Mouse (Mus musculus): ENCODE results near the gene Trabd. TPM values are rescaled to one million over a fixed set of nuclear protein-coding genes. Genes with fewer than 3 reads are reported as not detected.

Trabd gene
- 10 to 100 TPM; 41.7 to 43.4 TPM for total RNA-seq (2021)
- long read RNA-seq, experiment 1, transcript Trabd-201 (10 exons, 2,439 nt) = major isoform, 70 of 106 reads
- long read RNA-seq, experiment 1, transcript Trabd-203 (10 exons, 1,941 nt) = minor isoform, 5 of 106 reads
- long read RNA-seq, experiment 1, transcript Trabd-205 (10 exons, 2,396 nt) = minor isoform, 11 of 106 reads
- long read RNA-seq, experiment 1, partial matches to known transcripts = 10 of 106 reads
- long read RNA-seq, experiment 1, other reads (novel, unspliced or antisense) = 9 of 106 reads
- long read RNA-seq, experiment 2, transcript Trabd-201 (10 exons, 2,439 nt) = major isoform, 24 of 34 reads
- long read RNA-seq, experiment 2, partial matches to known transcripts = 2 of 34 reads
- long read RNA-seq, experiment 2, other reads (novel, unspliced or antisense) = 7 of 34 reads

DNA sequence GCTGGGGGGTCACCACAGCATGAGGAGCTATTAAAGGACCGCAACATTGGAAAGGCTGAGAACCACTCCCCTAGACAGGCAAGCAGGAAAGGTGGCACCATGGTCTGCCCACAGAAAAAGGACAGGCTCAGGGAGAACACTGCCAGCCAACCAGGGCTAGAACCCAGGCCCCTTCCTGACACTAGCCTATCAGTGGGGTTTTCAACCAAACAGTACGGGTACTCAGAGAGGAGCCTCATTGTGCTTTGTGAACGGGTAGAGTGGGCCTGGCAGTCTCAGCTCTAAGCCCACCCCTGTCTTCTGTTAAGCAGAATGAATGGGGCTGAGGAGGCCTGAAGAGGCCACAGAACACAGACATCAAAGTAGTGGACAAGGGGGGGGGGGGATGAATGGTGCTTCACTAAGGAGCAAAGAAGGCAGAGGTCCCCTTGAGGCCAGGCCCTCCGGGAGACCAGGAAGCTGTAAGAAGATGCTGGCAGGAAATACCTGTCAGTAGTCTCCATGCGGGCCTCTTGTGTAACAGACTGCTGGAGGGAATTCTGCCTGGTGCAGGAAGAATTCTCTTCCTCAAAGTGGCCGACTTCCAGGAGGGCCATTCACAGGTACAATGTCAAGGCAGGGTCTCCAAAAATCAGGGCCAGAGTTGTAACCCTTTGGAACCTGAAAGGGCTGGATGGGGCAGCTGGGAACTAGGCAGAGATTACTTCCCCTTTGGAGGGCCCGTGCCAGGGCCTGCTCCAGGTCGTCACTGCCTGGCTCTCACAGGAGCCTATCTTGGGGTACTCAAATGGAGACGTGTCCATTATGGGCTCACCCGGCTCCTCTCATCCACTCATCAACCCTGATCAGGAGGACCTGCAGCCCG lies at the start of gene Trabd:
Trabd (plus strand) TSS at position 512 of the 865 bp plus-strand sequence.
- peak in 1 of 2 experiments; percentile 17 for DNase-seq

GRCm38 (mm10) chr15:89044381-89044780 lies 30.5 kb upstream of the Trabd start:
- DNase-seq = no peak

- DNase-seq = no peak
These were observed 28.6 kb upstream of the Trabd start for GRCm38 (mm10) chr15:89046356-89046755.

GRCm38 (mm10) chr15:89054666-89055065 lies 20.3 kb upstream of the Trabd start:
- no peak for DNase-seq

DNA sequence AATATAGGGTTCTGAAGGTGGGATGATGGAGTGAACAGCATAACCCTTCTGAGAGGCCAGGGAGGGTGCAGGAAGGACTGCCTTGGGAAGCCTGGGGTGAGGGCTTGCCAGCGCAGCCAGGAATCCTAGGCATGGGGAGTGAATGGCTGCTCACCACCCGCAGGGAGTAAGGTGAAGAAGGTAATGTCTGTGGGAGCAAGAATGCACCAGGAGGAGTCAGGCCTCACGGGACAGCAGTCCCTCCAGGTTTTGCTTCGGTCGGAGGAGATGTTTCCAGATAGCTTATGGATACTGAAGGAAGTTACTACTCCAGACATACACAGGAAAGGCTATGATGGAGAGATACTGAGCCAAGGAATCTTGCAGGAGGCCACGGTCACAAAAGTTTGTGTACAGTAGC lies 16.2 kb upstream of the Trabd start:
- DNase-seq = no peak

DNA sequence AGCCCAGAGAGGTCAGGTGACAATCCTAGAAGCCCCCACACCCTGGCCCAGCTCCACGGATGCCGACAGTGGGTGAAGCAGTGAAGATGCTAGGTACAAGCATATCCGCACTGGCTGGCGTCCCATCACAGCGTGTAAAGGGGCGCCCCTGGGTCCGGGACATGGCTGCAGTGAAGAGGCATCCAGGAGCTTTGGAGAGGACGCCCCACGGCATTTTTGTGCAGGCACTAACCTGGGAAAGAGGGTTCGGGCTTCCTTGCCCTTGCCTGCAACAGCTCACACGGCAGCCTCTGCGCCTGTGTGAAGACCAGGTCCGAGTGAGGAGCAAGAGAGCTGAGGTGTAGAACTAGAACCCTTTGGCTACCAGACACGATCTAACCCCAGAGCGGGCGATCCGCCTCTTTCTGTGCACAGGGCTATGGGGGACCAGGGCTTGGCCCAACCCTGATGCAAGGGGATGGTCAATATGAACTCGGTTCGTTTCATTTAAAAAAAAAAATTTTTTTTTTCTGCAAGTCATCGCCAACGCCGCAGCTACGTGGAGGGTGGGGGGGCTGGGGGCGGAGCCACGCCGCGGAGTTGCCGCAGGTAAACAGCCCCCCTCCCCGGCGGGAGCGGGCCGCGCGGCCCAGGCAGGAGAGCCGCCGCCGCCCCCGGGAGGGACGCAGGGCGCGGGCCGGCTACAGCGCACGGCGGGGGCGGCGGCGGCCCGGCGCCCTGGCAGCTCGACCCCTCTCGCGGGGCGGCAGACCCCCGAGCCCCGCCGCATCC lies 15.6 kb upstream of the Trabd start, which contains the start of gene Panx2:
Panx2 (plus strand) TSS at position 574 of the 771 bp plus-strand sequence.
- DNase-seq = no peak

DNA sequence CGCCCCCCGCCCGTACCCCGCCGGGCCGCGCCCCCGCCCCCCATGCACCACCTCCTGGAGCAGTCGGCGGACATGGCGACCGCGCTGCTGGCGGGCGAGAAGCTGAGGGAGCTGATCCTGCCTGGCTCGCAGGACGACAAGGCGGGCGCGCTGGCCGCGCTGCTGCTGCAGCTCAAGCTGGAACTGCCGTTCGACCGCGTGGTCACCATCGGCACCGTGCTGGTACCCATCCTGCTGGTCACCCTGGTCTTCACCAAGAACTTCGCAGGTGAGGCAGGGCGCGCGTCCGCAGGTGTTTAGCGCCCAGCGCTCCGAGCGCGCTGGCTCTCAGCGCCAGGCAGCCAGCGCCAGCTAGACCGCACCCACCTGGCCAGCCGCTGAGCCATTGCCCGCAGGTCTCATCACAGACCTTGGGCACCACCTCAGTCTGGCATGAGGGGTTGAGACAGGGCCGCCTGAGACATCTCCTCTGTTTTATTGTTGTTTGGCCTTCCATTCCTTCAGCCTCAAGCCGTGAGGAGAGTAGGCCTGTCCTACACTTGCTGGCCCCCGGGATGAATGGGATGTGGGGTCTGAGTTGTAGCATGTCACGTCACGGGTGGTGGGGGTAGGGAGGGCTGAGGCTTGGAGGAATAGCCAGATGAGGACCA lies 14.8 kb upstream of the Trabd start:
- peak; percentile 25 to 54 for DNase-seq

DNA sequence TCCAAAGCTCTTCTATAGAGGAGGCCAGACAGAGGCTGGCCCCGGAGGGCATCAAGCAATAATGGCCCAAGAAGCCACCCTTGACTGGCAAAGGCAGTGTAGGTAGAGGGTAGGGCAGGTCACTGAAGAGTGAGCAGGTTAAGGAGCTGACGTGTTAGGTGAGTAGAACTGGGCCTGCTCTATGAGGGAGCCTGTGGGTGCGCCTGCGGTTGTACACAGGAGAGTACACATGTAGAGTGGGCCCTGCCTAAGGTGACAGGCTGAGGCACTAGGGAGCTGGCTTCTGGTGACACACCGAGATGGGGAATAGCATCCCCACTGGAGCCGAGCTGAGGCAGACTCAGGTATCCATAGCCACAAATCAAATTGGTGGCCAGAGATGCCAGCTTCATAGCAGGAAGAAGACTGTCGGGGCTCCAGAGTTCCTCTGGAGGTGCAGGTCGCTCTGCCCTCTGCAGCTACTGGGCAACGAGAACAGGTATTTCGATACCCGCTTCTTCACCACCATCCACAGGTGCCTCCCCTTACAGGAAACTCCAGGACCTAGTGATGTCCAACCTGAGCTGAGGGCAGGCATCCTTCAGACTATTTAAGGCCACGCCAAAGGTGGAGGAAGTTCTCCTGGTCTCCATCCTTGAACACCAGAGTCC lies 14.0 kb upstream of the Trabd start:
- no peak for DNase-seq

DNA sequence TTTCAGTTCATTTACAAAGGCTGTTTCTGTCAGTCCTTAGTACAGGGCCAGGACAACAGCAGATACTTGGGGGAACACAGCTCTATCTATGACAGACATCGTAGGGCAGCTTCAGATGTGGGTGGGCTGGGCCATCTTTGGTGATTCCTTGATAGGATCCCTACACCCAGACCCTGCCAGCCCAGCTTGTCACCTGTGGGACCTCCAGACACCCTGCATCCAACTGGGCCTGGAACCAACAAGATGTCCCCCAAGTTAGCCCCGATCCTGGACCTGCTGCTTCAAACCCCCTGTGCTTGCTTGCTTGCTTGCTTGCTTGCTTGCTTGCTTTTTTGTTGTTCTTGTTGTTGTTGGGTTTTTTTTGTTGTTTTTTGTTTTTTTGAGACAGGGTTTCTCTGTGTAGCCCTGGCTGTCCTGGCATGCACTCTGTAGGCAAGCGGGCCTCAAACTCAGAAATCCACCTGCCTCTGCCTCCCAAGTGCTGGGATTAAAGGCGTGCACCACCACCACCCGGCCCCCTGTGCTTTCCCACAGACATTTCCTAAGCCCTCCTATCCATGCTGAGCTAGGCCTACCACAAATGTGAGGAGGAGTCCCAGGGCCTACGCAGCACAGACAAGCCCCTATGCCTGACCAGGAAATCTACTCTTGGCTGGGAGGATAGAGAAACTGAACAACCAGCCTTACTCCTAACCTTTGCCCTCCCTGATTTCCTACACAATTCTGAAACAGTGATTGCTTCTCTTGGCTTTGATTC lies 13.0 kb upstream of the Trabd start:
- DNase-seq = no peak

DNA sequence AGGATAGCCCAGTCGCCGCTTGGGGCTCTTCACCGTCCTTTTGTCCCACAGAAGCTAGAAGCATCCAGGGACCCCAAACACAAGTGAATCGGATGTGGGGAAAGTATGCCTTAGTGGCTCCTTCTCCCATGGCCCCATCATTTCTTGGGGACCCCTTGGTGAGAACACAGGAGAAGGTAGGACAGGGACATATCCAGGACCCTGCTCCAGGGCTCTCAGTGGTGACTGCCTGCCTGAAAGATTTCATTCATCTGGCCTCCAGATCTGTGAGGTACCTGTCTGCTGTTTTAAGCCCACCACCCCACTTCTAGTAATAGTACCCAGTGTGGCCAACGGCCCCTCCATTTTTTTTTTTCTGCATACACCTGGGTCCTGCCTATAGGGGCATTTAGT lies 12.4 kb upstream of the Trabd start:
- no peak for DNase-seq

DNA sequence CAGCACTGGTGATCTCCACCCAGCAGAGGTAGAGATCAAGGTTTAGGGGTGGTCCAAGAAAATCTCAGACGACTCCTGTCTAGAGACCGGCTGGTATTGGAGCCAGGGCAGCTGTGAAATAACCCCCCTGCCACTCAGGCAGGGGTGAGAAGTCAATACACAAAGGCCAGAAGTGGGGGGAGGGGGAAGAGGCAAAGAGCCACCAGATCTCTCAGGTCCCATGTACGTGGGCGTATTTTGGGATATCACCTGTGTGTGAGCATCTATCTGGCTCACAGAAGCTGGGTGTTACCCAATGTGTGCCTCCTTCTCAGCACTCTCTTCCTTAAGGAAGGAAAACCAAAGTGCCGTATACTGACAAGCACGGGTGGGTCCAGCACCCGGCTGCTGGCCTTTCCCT lies 11.9 kb upstream of the Trabd start:
- no peak for DNase-seq

DNA sequence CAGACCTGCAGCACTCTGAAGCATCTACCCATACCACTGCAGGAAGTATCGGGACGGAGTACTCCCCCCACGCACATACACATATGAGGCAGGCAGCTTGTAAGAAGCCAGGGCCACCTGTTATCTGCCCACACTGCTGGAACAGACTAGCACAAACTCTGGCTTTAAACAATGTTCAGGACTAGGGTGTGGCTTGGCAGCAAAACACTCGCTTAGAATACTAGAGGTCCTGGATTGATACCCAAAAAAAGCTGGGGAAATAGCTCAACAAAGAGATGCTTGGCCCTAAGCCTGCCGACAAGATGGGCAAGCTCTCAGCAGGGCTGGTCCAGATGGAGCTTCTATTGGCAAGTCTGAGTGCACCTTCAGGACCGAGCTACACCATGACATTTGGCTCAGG lies 11.4 kb upstream of the Trabd start:
- DNase-seq = no peak

DNA sequence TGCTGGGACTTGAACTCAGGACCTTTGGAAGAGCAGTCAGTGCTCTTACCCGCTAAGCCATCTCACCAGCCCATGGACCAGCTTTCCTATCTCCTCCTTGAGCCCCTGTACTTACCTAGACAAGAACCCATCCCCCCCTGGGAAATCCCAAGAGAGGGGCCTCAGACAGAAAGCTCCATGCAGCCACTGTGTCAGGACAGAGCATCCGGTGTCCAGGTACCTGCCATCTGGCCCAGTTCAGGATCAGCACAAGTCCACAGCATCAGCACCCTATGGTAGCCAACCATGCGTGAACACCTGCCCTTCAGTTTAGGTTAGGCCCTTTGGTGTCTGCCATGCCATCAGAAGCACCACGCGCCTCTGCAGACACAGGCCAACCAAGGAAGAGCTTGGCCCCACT lies 10.0 kb upstream of the Trabd start:
- DNase-seq = no peak

DNA sequence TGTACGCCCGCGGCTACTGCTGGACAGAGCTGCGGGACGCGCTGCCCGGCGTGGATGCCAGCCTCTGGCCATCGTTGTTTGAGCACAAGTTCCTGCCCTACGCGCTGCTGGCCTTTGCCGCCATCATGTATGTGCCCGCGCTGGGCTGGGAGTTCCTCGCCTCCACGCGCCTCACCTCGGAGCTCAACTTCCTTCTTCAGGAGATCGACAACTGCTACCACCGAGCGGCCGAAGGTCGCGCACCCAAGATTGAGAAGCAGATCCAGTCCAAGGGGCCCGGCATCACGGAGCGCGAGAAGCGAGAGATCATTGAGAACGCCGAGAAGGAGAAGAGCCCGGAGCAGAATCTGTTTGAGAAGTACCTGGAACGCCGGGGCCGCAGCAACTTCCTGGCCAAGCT lies 7.3 kb upstream of the Trabd start:
- DNase-seq = no peak

GRCm38 (mm10) chr15:89068226-89068625 lies 6.7 kb upstream of the Trabd start:
- no peak for DNase-seq

- no peak for DNase-seq
These were observed 5.5 kb upstream of the Trabd start for GRCm38 (mm10) chr15:89069336-89069840.

- no peak for DNase-seq
These were observed 4.3 kb upstream of the Trabd start for GRCm38 (mm10) chr15:89070606-89071005.

DNA sequence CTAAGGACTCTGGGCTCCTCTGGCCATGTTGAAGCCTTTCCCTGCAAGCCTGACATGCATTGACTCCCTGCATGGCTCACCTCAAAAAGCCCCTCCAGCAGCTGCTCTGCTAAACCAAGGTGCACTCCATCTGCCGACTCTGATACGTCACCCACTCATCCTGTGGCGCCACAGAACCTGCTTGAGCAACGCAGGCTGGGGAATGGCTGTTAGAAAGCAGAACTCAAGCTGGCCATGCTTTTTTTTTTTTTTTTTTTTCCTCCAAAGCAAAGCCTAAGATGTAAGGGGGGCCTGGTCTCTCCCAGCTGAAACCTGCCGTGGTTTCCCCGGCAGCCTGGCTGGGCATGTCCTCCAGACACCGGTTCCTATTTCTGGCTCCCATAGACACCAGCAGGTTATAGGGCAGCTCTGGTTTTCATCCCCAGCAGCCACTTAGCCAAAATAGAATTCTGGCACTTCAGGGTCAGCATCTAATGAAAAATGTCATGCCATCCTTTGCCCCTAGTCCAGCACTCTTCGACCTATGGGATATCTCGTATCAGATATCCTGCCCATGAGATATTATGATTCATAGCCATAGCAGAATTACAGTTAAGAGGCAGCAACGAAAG lies 826 bp upstream of the Trabd start:
- no peak for DNase-seq

- DNase-seq = peak; percentile 92 to 96
These were observed 689 bp downstream of the Trabd start for GRCm38 (mm10) chr15:89075478-89076147.

All from adrenal gland, postnatal 36 days (tissue).